Mouse (Mus musculus): Measurements from ENCODE around the gene Dnajc19. TPM values are rescaled to one million over a fixed set of nuclear protein-coding genes. Genes with fewer than 3 reads are reported as not detected.

Dnajc19 gene
- total RNA-seq, 2 experiments from 2014 or later, result 22.7 to 27.5 TPM

DNA sequence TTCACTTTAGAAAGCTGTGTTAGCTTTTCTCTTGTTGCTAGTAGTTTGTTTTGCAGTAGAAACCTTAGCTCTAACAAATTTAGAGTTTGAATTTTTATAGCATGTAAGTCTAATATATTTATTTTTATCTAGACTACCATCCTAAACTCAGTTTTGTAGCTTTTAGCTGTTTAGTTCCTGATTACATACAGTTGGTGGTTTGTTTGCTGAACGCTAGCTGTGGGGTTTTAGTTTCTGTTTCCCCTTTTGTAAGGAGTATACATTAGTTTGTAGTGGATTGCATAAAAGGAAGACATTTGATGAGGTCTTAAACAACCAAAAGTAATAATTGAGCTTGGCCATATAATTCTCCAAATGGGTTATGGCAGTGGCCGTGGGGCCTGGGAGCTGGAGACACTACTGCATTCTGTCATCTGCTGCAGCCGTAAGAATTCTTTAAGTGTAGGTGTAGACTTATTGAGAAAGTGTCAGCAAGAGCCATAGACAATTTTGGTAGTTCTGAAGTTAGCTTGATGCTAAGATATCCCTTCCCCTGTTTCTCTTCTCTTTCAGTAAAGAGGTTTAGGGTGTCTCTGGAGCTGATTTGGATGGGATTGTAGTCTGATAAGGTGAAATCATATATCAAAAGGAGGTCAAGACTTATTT lies 47.3 kb downstream of the Dnajc19 start:
- no peak for ATAC-seq (replicated peaks; ENCODE audit: low FRiP score, poor library complexity, severe bottlenecking)

DNA sequence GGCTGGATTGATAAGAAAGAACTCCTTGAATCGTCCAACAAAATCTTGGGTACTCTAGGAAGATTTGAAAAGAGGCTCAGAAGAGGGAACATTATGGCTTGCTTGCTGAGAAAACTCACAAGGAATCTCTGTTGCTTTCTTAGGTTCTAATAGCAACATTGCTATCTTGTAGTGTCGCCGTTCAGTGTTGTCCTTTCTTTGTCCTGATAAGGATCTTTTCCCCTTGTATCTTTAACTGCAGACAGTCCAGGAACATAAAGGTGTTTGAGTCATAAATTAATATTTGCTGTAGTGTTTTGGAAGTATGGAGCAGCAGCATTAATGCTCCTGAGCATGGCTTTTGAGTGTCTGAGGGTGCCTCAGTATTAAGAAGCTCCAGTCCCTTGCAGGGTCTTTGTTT lies 50.5 kb downstream of the Dnajc19 start:
- ATAC-seq (replicated peaks; ENCODE audit: low FRiP score, poor library complexity, severe bottlenecking), result no peak

DNA sequence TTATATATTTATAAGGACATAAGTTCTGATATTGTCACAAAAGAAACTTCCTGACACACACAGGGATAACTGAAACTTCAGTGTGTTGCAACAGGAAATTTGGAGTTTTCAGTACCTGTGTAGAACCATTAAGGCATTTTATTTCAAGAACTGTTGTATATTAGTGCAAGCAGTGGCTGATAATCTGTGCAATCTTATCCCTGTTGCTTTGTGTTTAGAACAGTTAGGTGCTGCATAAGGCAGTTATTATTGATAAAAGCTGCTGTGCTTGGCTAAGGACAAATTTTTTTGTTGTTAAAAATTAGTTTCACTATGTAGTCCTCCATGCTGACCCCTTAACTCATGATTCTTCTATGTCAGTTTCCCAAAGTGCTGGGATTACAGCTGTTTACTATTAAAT lies 52.2 kb downstream of the Dnajc19 start:
- no peak for ATAC-seq (replicated peaks; ENCODE audit: low FRiP score, poor library complexity, severe bottlenecking)

DNA sequence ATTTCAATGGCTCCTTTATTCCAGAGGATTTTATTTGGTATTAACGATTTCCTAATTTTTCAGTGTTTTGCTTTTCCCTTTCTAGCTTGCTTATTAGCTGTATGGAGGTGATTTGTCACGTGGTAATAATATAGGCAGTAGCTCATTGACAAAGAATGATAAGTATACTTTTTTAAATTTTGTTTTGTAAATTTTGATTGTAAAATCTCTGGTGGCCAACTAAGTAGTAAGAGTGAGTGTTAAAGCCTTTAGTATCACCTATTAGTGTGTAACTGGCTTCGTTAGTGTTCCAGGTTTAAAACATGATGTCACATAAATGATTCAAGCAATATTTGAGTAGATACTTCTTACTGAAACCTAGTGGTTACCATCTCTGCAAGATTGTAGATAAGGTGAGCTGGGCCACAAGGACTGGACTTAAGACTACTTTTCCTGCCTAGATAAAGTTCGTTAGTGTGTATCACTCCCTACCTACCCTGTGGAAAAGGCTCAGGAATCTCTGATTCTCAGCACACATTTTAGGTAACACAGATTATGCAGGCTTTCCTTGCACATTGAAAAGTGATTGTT lies 59.8 kb downstream of the Dnajc19 start:
- no peak for ATAC-seq (replicated peaks; ENCODE audit: low FRiP score, poor library complexity, severe bottlenecking)

DNA sequence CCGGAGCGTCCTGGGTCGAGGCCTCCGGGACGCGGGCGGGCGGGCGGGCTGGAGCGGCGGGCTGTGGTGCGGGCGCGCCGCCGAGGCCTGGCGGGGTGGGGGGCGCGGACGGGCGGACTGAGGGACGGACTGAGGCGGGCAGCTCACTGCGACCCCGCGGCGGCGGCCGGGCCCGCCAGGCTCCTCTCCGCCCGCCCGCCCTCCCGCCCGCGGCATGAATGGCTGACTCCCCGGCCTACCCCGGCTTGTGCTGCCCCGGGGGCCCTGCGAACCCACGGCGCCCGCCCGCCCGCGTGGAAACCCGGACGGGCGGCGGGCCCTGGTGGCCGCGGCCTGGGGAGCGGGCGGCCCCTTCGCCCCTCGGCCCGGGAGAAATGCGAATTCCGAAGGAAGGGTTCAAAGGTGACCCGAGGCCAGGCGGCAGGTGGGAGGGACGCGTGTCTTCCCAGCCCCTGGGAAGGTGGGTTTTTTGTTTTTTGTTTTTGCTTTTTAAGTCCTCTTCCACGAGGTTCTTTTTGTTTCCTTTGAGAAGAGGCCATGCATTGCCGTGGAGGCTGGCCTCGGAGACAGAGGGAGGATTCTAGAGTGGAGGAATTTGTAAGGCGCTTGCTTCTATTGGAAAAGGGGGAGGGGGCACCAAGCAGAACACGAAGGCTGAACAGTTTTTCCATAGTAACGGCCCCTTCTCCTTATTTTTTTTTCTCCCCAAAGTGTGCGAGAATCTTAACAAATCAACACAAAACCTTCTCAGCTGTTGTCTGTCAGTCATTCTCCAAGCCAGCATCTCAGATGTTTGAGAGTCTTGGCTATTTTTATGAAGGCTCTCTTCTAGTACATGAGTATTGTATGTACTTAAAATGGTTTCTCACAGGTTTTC lies 60.5 kb downstream of the Dnajc19 start:
- ATAC-seq (replicated peaks; ENCODE audit: low FRiP score, poor library complexity, severe bottlenecking), result no peak

DNA sequence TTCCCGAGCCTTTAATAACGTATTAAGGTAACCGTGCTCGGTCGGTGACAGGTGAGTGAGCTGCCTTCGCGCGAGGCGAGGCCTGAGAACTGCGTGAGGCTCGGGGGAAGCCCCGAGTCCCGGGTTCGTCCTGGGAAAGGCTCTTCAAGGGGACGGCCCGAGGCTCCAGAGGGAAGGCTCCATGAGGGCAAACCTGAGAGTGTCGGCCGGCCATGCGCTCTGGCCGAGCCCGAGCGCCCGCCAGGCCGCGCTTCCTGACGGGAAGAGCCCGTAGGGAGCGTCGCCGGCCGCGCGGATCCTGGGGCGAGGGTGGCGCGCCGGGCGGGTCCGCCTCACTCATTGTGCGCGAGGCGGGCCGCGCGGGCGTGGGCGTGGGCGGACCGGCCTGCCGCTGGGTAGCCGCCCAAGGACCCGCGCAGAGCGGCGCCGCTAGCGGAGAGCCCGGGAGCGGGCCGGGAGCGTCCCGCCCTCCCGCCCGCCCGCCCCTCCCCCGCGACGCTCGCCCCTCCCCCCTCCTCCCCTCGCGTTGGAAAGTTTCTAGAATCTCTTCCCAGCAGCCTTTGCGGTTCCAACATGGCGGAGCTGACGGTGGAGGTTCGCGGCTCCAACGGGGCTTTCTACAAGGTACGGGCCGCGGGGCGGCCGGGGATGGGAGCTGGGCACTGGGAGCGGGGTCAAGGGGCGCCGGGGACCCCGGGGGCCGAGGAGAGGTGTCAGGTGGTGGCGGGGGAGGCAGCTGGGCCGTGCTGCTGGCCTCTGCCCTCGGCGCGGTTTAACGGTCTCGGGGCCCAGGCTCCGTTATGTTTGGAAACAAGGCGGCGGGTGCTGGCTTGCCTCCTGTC lies 61.4 kb downstream of the Dnajc19 start, which contains the start of gene Fxr1:
Fxr1 (plus strand) TSS at position 404 of the 842 bp plus-strand sequence.
- ATAC-seq (replicated peaks; ENCODE audit: low FRiP score, poor library complexity, severe bottlenecking), result peak; percentile 89

DNA sequence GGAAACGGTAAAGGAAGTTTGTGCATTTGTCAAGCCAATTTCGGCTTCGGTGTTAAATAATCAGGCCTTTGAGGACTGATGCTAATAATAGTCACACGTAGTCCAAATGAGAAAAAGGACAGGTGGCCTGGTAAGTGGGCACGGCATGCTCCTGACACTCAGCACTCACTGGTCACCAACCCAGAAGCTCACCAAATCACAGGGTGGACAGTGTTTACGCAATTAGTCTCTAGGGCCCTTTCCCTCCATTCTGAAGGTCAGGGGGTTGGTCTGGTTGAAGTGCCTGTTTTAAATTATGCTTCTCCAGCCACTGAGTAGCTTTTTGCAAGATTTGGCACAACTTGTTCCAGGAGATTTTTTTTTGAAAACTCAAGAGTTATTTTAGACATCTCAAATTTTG lies 72.9 kb downstream of the Dnajc19 start:
- no peak for ATAC-seq (replicated peaks; ENCODE audit: low FRiP score, poor library complexity, severe bottlenecking)

DNA sequence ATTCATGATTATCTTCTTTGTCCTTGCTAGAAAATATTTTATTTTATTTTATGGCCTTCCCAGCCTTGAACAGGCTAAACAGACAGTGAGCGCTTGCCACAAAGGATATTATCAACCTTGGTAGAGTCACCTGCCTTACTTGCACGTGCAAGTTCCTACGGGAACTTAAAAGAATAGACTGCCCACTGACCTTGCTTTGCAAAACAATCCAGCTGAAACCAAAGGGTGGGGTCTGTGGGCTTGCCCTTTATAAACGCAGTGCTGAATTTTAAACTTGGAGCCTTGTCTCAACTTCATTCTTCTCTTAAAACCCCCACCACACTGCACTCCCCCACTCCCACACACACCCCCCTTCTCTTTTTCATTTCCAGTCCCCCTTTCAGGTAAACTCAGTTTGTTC lies 73.5 kb downstream of the Dnajc19 start:
- ATAC-seq (replicated peaks; ENCODE audit: low FRiP score, poor library complexity, severe bottlenecking), result no peak

DNA sequence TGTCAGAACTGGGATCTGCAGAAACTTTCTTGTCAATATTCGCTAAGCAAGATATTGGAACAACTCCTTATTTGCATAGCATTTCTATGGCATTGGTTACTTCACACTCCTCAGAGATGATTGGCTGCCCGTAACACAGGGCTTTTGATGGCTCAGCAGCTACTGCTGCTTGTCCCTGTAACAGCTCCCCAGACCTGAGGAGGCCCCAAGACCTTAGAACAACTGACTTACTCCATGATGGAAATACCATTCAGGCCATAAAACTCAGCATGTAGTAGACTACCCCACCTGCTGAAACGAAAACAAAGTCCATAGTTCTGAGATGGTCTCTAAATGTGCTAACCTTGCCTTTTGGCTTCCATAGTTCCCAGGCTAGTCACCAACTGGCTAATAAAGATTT lies 74.3 kb downstream of the Dnajc19 start:
- no peak for ATAC-seq (replicated peaks; ENCODE audit: low FRiP score, poor library complexity, severe bottlenecking)

DNA sequence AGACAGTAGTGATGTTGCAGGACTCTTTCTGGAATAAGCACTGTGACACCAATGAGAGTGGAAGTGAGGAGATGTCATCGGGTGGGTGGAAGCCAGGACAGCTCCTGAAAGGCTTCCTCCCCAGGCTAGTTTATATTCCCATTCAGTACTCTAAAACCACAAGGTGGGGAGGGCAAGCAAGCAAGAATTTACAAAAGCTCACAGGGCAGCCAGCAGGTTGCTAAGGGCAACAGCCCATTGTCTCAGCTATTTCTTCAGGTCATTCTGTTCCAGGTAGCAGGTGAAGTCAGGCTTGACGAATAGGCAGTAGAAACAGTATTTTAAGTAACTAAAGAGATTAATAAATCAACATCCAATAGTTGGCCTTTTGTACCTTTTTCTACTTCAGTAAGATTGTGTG lies 74.8 kb downstream of the Dnajc19 start:
- ATAC-seq (replicated peaks; ENCODE audit: low FRiP score, poor library complexity, severe bottlenecking), result no peak

Other genes starting within 250 kb of the Dnajc19 start
- gene Ccdc39, start 237.0 kb downstream of the Dnajc19 start, total RNA-seq (2015; ENCODE audit: low replicate concordance), result not detected in 2 replicates
- 0.17 TPM in 1 of 2 replicates, not detected in the other for gene Ccdc39, start 237.0 kb downstream of the Dnajc19 start, total RNA-seq (2017; ENCODE audit: low replicate concordance)
- gene Fxr1, start 61.4 kb downstream of the Dnajc19 start, total RNA-seq (2015; ENCODE audit: low replicate concordance), result 41.8 and 48.0 TPM in 2 replicates
- gene Fxr1, start 61.4 kb downstream of the Dnajc19 start, total RNA-seq (2017; ENCODE audit: low replicate concordance), result 83.4 and 93.7 TPM in 2 replicates